Mouse (Mus musculus) lung, embryonic 14.5 days (tissue): ENCODE measurements around the gene Slc22a20. TPM values are rescaled to one million over a fixed set of nuclear protein-coding genes. Genes with fewer than 3 reads are reported as not detected.

Experiments
- ATAC-seq: fragments of 200-750 bp; cut with Nextera tagmentation; 2 replicates; pipeline ENCODE4 v1.8.0; 2017; ENCODE audit warnings: mild to moderate bottlenecking, moderate TSS enrichment, moderate library complexity; ENCODE audit not compliant: insufficient read depth
- DNase-seq: peaks from one replicate; pipeline ENCODE4 v3.0.0-alpha.2; 2015
- H3K27ac ChIP-seq: fragments of 300-500 bp; sonication (generic); 2 replicates; pipeline ENCODE4 v1.5.1; 2014; ENCODE audit warnings: low read depth, mild to moderate bottlenecking, moderate library complexity
- H3K27me3 ChIP-seq: fragments of 300-500 bp; sonication (generic); 2 replicates; pipeline ENCODE4 v1.6.1; 2014; ENCODE audit warnings: low read length, control low read depth; ENCODE audit not compliant: insufficient read depth
- H3K36me3 ChIP-seq: fragments of 300-500 bp; sonication (generic); 2 replicates; pipeline ENCODE4 v1.6.1; 2014; ENCODE audit warnings: control low read depth; ENCODE audit not compliant: insufficient read depth
- H3K4me1 ChIP-seq: fragments of 300-500 bp; sonication (generic); 2 replicates; pipeline ENCODE4 v1.6.1; 2014; ENCODE audit warnings: antibody characterized with exemption, control low read depth; ENCODE audit not compliant: insufficient read depth
- H3K4me2 ChIP-seq: fragments of 300-500 bp; sonication (generic); 2 replicates; pipeline ENCODE4 v1.6.1; 2014; ENCODE audit warnings: mild to moderate bottlenecking
- H3K4me3 ChIP-seq: fragments of 300-500 bp; sonication (generic); 2 replicates; pipeline ENCODE4 v1.5.1; 2014; ENCODE audit warnings: low read depth, low read length
- H3K9ac ChIP-seq: fragments of 300-500 bp; sonication (generic); 2 replicates; pipeline ENCODE4 v1.6.1; 2014
- H3K9me3 ChIP-seq: fragments of 300-500 bp; sonication (generic); 2 replicates; pipeline ENCODE4 v1.6.1; 2016; ENCODE audit warnings: low read depth, low read length, control low read depth
- CTCF ChIP-seq: IDR thresholded peaks from 2 replicates; pipeline ENCODE4 v1.5.1; 2016; ENCODE audit warnings: antibody characterized with exemption, low read depth
- WGBS: fragments of 180-500 bp; shearing (Covaris S2); extraction: QIAGEN DNeasy Blood & Tissue Kit; methylation state at CpG from one replicate; pipeline ENCODE4 v1.1.7; 2014; 5-methylcytosine and 5-hydroxymethylcytosine counted together
- polyA plus RNA-seq: library from polyadenylated mRNA; unstranded; fragments of >200 nt; fragmentation: Nextera tagmentation; extraction: Ambion mirVana; gene quantifications from 2 replicates; pipeline ENCODE4 v1.2.1, GENCODE M21; 2014

Slc22a20 gene
- polyA plus RNA-seq, 1 experiment from 2014 or later, result not detected

GRCm38 (mm10) chr19:5943404-5943803 is 42.5 kb downstream of the Slc22a20 start:
- no peak for TF ChIP-seq CTCF
- Histone ChIP-seq H3K9me3 (no peaks in the 10 kb centered on the region), H3K4me3 (no peak overlapping the region), H3K4me2 (no peak overlapping the region), H3K27me3 (no peaks in the 10 kb centered on the region), H3K9ac (no peak overlapping the region), H3K36me3 (peaks cover 68% of the 10 kb centered on the region), H3K4me1 (peaks cover 21% of the 10 kb centered on the region), H3K27ac (no peak overlapping the region)
- WGBS, result 93% methylated on average over 15 of the region's 15 CpGs
- ATAC-seq (no peak), DNase-seq (no peak)

GRCm38 (mm10) chr19:5942581-5942980 is 43.4 kb downstream of the Slc22a20 start:
- TF ChIP-seq CTCF, result no peak
- ATAC-seq, result no peak
- DNase-seq, result no peak
- Histone ChIP-seq H3K9ac (no peak overlapping the region), H3K4me1 (peaks cover 29% of the 10 kb centered on the region), H3K27me3 (no peaks in the 10 kb centered on the region), H3K27ac (no peak overlapping the region), H3K4me2 (no peak overlapping the region), H3K9me3 (no peaks in the 10 kb centered on the region), H3K4me3 (no peak overlapping the region), H3K36me3 (peaks cover 60% of the 10 kb centered on the region)
- 82% methylated on average over 7 of the region's 7 CpGs for WGBS

- TF ChIP-seq CTCF, result no peak
- H3K9ac ChIP-seq, result no peak overlapping the region
- H3K36me3 ChIP-seq, result peaks cover 46% of the 10 kb centered on the region
- no peaks in the 10 kb centered on the region for H3K9me3 ChIP-seq
- peak overlapping the region; percentile 44; the same call in 1 of the 2 replicates for H3K27ac ChIP-seq
- 91% methylated on average over 10 of the region's 10 CpGs for WGBS
- H3K4me1 ChIP-seq, result peaks cover 35% of the 10 kb centered on the region
- H3K4me2 ChIP-seq, result no peak overlapping the region
- DNase-seq (no peak), ATAC-seq (no peak)
- H3K27me3 ChIP-seq, result no peaks in the 10 kb centered on the region
- H3K4me3 ChIP-seq, result no peak overlapping the region
Measured at GRCm38 (mm10) chr19:5940656-5941055, 45.3 kb downstream of the Slc22a20 start.

- Histone ChIP-seq H3K4me1 (peaks cover 34% of the 10 kb centered on the region), H3K4me3 (no peak overlapping the region), H3K36me3 (peaks cover 46% of the 10 kb centered on the region), H3K9me3 (no peaks in the 10 kb centered on the region), H3K27me3 (no peaks in the 10 kb centered on the region), H3K9ac (no peak overlapping the region), H3K4me2 (no peak overlapping the region), H3K27ac (no peak overlapping the region; the same call in 1 of the 2 replicates)
- DNase-seq (peak; percentile 79), ATAC-seq (peak; percentile 20; the same call in 1 of the 2 replicates)
- WGBS, result 41% methylated on average over 4 of the region's 4 CpGs
- no peak for TF ChIP-seq CTCF
Measured at GRCm38 (mm10) chr19:5940173-5940572, 45.8 kb downstream of the Slc22a20 start.

GRCm38 (mm10) chr19:5939715-5940114 is 46.2 kb downstream of the Slc22a20 start:
- H3K4me3 ChIP-seq, result no peak overlapping the region
- 79% methylated on average over 5 of the region's 5 CpGs for WGBS
- no peak overlapping the region for H3K9ac ChIP-seq
- ATAC-seq, result no peak
- no peak for TF ChIP-seq CTCF
- H3K36me3 ChIP-seq, result peaks cover 46% of the 10 kb centered on the region
- H3K9me3 ChIP-seq, result no peaks in the 10 kb centered on the region
- H3K4me1 ChIP-seq, result peaks cover 35% of the 10 kb centered on the region
- no peak overlapping the region for H3K4me2 ChIP-seq
- H3K27ac ChIP-seq, result no peak overlapping the region; the same call in 1 of the 2 replicates
- no peaks in the 10 kb centered on the region for H3K27me3 ChIP-seq
- DNase-seq, result no peak

GRCm38 (mm10) chr19:5938516-5938915 is 47.4 kb downstream of the Slc22a20 start:
- Histone ChIP-seq H3K9me3 (no peaks in the 10 kb centered on the region), H3K36me3 (peaks cover 35% of the 10 kb centered on the region), H3K4me1 (peaks cover 28% of the 10 kb centered on the region), H3K9ac (no peak overlapping the region), H3K27ac (no peak overlapping the region), H3K4me3 (no peak overlapping the region), H3K27me3 (no peaks in the 10 kb centered on the region), H3K4me2 (no peak overlapping the region)
- no peak for DNase-seq
- 90% methylated on average over 6 of the region's 6 CpGs for WGBS
- no peak for ATAC-seq
- TF ChIP-seq CTCF, result no peak

- Histone ChIP-seq H3K4me3 (no peak overlapping the region), H3K27me3 (no peaks in the 10 kb centered on the region), H3K4me2 (peak overlapping the region; percentile 29), H3K36me3 (peaks cover 29% of the 10 kb centered on the region), H3K9me3 (no peaks in the 10 kb centered on the region), H3K27ac (peak overlapping the region; percentile 30; the same call in 1 of the 2 replicates), H3K4me1 (peaks cover 28% of the 10 kb centered on the region), H3K9ac (no peak overlapping the region)
- ATAC-seq (no peak; the same call in 1 of the 2 replicates), DNase-seq (peak; percentile 61)
- no peak for TF ChIP-seq CTCF
- 15% methylated on average over 14 of the region's 14 CpGs for WGBS
Measured at GRCm38 (mm10) chr19:5937836-5938406, 48.0 kb downstream of the Slc22a20 start.
